Mouse (Mus musculus): Measurements from ENCODE around the gene Rab8a.

GRCm38 (mm10) chr8:72151418-72152078 lies 9.5 kb upstream of the Rab8a start:
- TF ChIP-seq CTCF (IDR thresholded peaks at IDR 0.05; ENCODE audit: low read depth): no peak
- TF ChIP-seq EP300 (optimal IDR thresholded peaks at IDR 0.05): no peak
